Mouse (Mus musculus) heart, adult 2 months (tissue): ENCODE data around the gene Ptges.

Experiments used
- CTCF ChIP-seq: fragments of 200-600 bp; IDR thresholded peaks from 2 replicates; pipeline ENCODE4 v1.8.1; 2022; ENCODE audit warnings: antibody characterized with exemption, mild to moderate bottlenecking, moderate library complexity
- EP300 ChIP-seq: fragments of 200-500 bp; IDR thresholded peaks from 2 replicates; pipeline ENCODE4 v1.6.1; 2011; ENCODE audit warnings: low read depth, low read length, control low read depth; ENCODE audit not compliant: insufficient read depth
- POLR2A ChIP-seq: fragments of 200-500 bp; IDR thresholded peaks from 2 replicates; pipeline ENCODE4 v1.6.1; 2011; ENCODE audit warnings: mild to moderate bottlenecking, low read depth, low read length, control low read depth; ENCODE audit not compliant: insufficient read depth

DNA sequence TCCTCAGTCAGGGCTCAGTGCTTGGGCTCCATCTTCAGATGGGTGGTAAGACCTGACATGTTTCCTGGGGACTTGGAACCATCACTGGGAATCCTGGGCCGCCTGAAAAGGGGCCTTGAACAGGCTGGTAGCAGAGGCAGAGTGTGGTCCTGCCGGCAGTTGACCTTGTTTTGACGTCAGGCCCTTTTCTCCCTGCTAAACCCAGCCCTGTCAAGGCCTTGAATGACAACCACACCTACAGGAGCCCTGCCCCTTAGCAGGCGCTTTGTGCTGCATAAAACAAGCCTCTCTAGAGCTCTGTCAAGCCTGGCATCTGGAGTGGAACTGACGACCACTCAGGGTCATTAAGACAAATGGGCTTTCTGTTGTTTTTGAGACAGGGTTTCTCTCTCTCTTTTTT is 30.2 kb upstream of the Ptges start:
- TF ChIP-seq CTCF (no peak), POLR2A (no peak), EP300 (no peak)
